Mouse (Mus musculus): Measurements from ENCODE around the gene Fopnl. TPM values are rescaled to one million over a fixed set of nuclear protein-coding genes. Genes with fewer than 3 reads are reported as not detected.

Gene Fopnl
- 10 to 100 TPM; 48.3 to 54.1 TPM for total RNA-seq (2021)
- long read RNA-seq, experiment 1, transcript Fopnl-201 (5 exons, 1,465 nt) = minor isoform, 21 of 93 reads
- long read RNA-seq, experiment 1, transcript Fopnl-205 (3 exons, 1,147 nt) = major isoform, 31 of 93 reads
- long read RNA-seq, experiment 1, partial matches to known transcripts = 0 of 93 reads
- long read RNA-seq, experiment 1, other reads (novel, unspliced or antisense) = 38 of 93 reads
- long read RNA-seq, experiment 2, transcript Fopnl-201 (5 exons, 1,465 nt) = minor isoform, 21 of 212 reads
- long read RNA-seq, experiment 2, transcript Fopnl-205 (3 exons, 1,147 nt) = major isoform, 52 of 212 reads
- long read RNA-seq, experiment 2, partial matches to known transcripts = 1 of 212 reads
- long read RNA-seq, experiment 2, other reads (novel, unspliced or antisense) = 137 of 212 reads

GRCm38 (mm10) chr16:14316884-14317876 is at the start of gene Fopnl:
Fopnl (minus strand) TSS chr16:14317405.
- DNase-seq (ENCODE audit: low spot score in 2 of 2) = peak; percentile 98 to 99

GRCm38 (mm10) chr16:14366017-14366416 is 48.8 kb upstream of the Fopnl start:
- no peak for DNase-seq (ENCODE audit: low spot score in 2 of 2)

- DNase-seq (ENCODE audit: low spot score in 2 of 2) = no peak
Observed at GRCm38 (mm10) chr16:14365457-14365856, 48.3 kb upstream of the Fopnl start.

- no peak for DNase-seq (ENCODE audit: low spot score in 2 of 2)
Observed at GRCm38 (mm10) chr16:14364066-14364465, 46.9 kb upstream of the Fopnl start.

- no peak for DNase-seq (ENCODE audit: low spot score in 2 of 2)
Observed at GRCm38 (mm10) chr16:14363496-14363895, 46.3 kb upstream of the Fopnl start.

GRCm38 (mm10) chr16:14362099-14362820 is 45.1 kb upstream of the Fopnl start:
- no peak for DNase-seq (ENCODE audit: low spot score in 2 of 2)

GRCm38 (mm10) chr16:14361362-14362098 is 44.3 kb upstream of the Fopnl start, which contains the start of gene Abcc1:
Abcc1 (plus strand) TSS chr16:14361558.
- peak; percentile 75 to 78 for DNase-seq (ENCODE audit: low spot score in 2 of 2)

GRCm38 (mm10) chr16:14360931-14361330 is 43.7 kb upstream of the Fopnl start:
- DNase-seq (ENCODE audit: low spot score in 2 of 2) = no peak

GRCm38 (mm10) chr16:14358531-14358930 is 41.3 kb upstream of the Fopnl start:
- DNase-seq (ENCODE audit: low spot score in 2 of 2) = no peak

- DNase-seq (ENCODE audit: low spot score in 2 of 2) = no peak
Observed at GRCm38 (mm10) chr16:14357859-14358258, 40.7 kb upstream of the Fopnl start.

- DNase-seq (ENCODE audit: low spot score in 2 of 2) = no peak
Observed at GRCm38 (mm10) chr16:14352663-14353062, 35.5 kb upstream of the Fopnl start.

- no peak for DNase-seq (ENCODE audit: low spot score in 2 of 2)
Observed at GRCm38 (mm10) chr16:14352234-14352633, 35.0 kb upstream of the Fopnl start.

GRCm38 (mm10) chr16:14351571-14351970 is 34.4 kb upstream of the Fopnl start:
- DNase-seq (ENCODE audit: low spot score in 2 of 2) = no peak

GRCm38 (mm10) chr16:14344967-14345366 is 27.8 kb upstream of the Fopnl start:
- DNase-seq (ENCODE audit: low spot score in 2 of 2) = no peak

- DNase-seq (ENCODE audit: low spot score in 2 of 2) = no peak
Observed at GRCm38 (mm10) chr16:14328156-14328555, 11.0 kb upstream of the Fopnl start.

GRCm38 (mm10) chr16:14320494-14320893 is 3.3 kb upstream of the Fopnl start:
- no peak for DNase-seq (ENCODE audit: low spot score in 2 of 2)

- DNase-seq (ENCODE audit: low spot score in 2 of 2) = no peak
Observed at GRCm38 (mm10) chr16:14319681-14320080, 2.5 kb upstream of the Fopnl start.

GRCm38 (mm10) chr16:14312914-14313313 is 4.3 kb downstream of the Fopnl start:
- DNase-seq (ENCODE audit: low spot score in 2 of 2) = no peak

- no peak for DNase-seq (ENCODE audit: low spot score in 2 of 2)
Observed at GRCm38 (mm10) chr16:14311371-14311770, 5.8 kb downstream of the Fopnl start.

GRCm38 (mm10) chr16:14309833-14310232 is 7.4 kb downstream of the Fopnl start:
- DNase-seq (ENCODE audit: low spot score in 2 of 2) = no peak

Measured in layer of hippocampus, postnatal 14 days (tissue).